Mouse (Mus musculus) mouse embryonic stem cell (cell line): Measurements from ENCODE around the gene Rspo3.

ENCODE experiments used
- in situ Hi-C, 2 experiments: fragments of 300-500 bp; cut with MboI; formaldehyde crosslinking; loops; 1 replicate in 1 of 2; 3 replicates in 1 of 2; pipeline ENCODE4 v1.14.3; 2019 to 2020; ENCODE audit warnings: low sequenced_read_pairs in 2 of 2, low pct_unique_long_range_greater_than_20kb in 1 of 2, mixed read lengths in 1 of 2; ENCODE audit not compliant: unreplicated experiment in 1 of 2

Rspo3 gene

DNA sequence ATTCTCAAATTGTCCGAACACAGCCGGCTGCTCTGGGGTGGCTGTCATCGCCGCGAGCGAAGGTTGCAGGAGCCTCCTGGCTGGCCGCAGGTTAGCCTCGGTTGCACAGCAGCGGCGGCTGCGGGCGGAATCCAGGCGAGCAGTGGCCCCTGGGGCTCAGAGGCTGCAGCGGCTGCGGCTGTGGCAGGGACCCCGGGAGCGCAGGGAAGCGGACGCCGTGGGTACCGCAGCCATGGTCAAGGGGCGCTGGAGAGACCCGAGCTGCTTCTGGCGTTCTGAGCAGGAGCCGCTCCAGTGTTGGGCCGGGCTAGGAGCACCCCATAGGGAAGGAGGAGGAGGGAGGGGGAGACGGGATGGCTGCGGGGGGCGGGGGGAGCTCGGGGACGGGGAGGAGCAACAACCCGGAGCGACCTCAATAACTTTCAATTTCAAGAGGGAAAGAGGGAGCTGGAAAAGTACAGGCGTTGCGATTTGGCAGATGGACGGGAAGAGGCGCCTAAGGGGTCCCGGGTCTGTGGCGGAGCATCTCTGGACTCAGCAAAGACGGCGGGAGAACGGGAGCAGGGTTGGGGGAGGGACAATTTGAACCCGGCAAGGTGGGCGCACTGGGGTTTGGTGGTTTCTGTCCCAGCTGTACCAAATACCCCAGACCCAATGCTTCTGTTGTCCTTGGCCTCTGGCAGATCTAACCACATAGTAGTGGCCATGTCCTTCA, at the start of gene Rspo3:
Gene Rspo3 (minus strand): TSS at position 322 of the 715 bp plus-strand sequence.
- in situ Hi-C loops = loop anchor here (10.0 to 25.0 kb wide), 3 partner anchors 269 to 877 kb away; no protein-coding TSS in a partner anchor

DNA sequence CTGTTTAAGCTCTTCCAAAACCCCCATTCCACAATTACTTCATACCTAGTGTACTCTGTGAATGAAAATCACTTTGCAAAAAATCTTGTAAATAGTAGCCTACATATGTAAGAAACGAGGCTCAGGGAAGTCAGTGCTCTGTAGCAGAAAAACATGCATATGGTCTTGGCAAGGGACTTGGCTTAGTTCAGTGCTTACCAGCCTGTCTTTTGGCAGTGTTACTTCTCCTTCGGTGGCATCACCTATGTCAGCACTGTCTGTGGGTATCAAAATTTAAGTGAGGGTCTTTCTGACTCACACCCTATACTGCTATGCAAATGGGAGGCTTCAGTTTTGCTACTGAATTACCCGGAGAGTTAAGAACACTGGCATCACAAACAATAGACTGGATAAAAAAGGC, 46.3 kb upstream of the Rspo3 start:
- in situ Hi-C loops = no loop called here

DNA sequence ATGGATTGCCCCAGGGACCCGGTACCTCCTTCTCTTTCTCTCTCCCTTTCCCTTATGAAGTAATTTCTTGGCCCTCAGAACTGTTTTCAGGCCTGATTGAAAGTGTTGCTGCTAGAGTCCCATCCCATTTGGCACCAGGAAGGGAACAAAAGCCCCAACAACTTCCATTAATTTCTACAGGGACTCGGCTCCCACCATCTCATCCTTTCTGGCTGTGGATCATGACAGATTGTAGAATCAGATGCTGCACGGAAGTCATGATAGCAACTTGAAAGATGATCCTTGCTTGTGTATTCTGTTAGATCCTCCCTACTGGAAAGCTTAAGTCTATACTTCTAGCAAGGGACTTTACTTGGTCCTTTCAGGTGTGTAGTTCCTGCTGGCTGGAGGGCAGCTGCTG, 45.8 kb upstream of the Rspo3 start:
- in situ Hi-C loops = no loop called here

DNA sequence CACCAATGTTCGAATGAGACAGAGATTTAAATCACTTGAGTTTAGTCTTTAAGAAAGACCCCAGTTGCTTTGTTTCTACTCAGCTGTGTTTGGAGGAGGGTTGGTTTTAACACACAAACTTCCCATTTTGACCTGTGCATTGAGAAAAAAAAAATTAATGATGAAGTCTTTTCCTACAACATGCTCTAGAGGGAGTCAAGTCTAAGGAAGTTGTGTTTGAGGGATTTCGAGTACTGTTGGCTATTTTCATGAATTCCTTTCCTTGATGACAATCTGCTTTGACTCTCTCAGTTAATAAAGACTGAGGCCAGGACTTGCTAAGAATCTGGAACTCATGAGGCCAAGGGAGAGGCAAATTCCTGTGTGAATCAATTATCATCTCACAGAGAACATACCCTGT, 20.3 kb upstream of the Rspo3 start:
- in situ Hi-C loops = no loop called here

DNA sequence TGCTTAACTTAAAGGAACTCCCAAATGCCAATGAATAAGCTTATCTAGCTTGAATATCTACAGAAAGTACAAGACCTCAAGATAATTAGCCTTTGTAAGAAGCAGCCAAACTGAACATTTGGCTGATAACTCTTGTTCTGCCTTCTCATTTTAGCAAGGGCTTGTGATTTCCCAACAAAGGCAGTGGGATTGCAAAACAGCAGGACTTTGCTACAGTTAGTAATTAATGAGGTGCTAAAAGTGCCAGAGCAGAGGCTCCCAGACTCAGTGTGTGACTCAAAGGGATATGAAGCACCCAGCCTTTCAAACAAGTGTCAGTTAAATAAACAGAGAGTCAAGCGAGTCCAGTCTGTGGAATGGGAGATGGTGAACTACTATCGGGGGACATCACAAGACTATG, 18.7 kb upstream of the Rspo3 start:
- in situ Hi-C loops = no loop called here

DNA sequence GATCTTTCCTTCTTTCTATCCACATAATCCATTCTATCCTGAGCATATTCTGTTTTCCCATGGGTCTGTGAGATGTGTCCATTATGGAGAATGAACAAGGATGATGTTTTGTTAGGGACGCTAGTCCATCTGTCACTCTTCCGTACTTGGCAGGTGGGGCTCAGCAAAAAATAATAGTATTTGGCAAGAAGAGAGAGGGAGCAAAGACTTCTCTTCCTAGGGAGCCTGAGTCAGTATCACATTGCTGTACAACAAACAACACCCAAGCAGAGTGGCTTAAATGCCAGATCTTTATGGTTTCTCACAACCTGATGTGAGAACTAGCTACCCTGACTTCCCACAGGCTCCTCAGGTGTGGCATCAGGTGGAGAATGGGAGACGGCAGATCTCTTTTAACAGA, 7.3 kb upstream of the Rspo3 start:
- in situ Hi-C loops = loop anchor here in 1 of 2 experiments (25.0 kb wide), 2 partner anchors 269 to 869 kb away; no protein-coding TSS in a partner anchor

DNA sequence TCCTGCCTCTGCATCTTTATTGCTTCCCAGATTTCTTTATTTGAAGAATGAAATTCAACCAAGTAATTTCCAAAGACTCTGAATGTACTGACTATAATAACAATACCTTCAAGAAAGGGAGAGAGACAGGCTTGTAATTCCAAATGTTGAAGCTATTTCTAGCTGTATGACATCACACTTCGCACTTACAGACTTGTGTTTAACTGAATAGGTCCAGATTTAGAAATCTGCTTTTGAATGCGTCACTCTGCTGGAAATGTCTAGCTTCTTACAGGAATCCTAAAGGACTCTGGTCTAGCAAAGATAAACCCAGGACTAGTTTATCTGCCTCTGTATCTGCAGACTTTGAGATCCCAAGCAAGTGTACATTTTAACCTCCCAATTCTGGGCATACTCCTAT, 3.8 kb upstream of the Rspo3 start:
- in situ Hi-C loops = loop anchor here (10.0 to 25.0 kb wide), 3 partner anchors 265 to 873 kb away; no protein-coding TSS in a partner anchor

DNA sequence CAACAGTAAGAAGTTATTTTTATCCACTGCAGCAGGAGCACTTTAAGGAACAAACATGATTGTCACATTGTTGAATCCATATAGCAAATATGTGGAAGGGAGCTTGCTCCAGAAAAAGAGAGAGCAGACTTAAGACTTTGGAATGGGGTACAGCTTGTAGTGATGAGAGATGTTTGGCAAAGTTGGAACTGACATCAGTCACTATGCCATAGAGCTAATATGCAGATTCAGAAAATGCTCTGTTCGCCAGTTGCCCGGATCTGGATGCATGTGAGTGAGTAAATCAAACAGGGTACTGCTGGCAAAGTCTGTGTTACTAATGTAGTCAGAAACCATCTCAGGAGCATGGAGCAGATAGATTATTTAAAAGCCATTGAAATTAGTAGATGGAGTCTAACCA, 3.1 kb upstream of the Rspo3 start:
- in situ Hi-C loops = loop anchor here (10.0 to 25.0 kb wide), 3 partner anchors 266 to 874 kb away; no protein-coding TSS in a partner anchor

DNA sequence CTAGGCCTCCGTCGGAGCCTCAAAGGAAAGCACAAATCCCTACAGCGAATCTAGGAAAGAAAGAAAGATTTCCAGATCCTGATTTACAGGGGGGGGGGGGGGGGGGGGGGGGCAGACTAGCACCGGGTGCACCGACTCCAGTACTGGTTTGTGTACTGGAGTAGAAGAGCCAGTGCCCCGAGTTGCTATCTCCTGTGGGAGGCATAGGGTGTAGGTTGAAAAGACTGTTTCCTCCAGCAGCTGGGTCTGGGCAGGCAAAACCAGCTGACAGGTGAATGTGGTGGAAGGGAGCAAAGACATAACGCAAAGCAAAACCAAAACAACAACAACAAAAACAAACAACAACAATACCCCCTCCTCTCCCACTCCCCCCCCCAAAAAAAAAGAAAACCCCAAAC, 838 bp downstream of the Rspo3 start:
- in situ Hi-C loops = loop anchor here (10.0 to 25.0 kb wide), 3 partner anchors 270 to 877 kb away; no protein-coding TSS in a partner anchor

DNA sequence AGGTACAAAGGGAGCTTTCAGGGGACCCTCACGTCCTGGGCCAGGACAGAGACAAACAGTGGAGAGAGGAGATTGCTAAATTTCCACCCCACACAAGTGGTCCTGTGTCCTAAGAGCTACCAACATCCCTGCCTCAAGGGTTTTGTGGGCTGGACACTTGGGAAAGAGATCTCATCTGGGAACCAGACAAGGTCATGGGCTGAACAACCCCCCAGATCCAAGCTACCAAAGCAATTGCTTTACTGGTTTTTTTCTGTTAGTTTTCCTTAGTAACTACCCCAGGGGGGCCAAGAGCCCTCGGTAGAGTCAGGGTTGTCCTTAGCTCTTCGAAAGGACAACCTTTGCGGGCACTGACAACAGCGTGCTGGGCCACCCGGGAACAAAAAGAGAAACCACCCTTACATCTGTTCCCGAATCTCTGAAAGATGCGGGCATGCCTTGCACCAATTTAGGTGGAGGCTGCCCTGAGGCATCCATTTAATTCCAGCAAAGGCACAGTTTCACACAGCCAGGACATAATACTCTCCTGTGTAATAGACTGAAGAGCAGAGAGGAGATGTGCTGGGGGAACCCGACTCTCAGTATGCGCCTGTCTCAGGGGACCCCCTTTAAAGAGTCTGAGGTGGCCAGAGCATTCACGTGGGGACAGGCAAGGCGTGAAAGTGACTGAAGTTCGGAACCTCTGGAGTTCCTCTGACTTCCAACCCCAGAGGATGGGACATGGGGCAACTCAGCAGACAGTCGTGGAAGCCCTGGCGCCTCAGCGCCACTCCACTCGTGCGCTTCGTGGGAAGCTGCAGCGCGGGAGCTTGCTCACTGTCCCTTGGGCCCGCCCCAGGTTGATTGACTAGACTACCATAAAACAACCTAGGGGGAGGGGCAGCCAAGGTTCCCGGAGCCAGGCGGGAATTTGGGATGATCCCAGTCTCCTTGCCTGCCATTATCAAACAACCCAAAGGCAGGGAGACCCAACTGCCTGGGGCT, 1.5 kb downstream of the Rspo3 start:
- in situ Hi-C loops = loop anchor here (10.0 to 25.0 kb wide), 3 partner anchors 271 to 878 kb away; no protein-coding TSS in a partner anchor

DNA sequence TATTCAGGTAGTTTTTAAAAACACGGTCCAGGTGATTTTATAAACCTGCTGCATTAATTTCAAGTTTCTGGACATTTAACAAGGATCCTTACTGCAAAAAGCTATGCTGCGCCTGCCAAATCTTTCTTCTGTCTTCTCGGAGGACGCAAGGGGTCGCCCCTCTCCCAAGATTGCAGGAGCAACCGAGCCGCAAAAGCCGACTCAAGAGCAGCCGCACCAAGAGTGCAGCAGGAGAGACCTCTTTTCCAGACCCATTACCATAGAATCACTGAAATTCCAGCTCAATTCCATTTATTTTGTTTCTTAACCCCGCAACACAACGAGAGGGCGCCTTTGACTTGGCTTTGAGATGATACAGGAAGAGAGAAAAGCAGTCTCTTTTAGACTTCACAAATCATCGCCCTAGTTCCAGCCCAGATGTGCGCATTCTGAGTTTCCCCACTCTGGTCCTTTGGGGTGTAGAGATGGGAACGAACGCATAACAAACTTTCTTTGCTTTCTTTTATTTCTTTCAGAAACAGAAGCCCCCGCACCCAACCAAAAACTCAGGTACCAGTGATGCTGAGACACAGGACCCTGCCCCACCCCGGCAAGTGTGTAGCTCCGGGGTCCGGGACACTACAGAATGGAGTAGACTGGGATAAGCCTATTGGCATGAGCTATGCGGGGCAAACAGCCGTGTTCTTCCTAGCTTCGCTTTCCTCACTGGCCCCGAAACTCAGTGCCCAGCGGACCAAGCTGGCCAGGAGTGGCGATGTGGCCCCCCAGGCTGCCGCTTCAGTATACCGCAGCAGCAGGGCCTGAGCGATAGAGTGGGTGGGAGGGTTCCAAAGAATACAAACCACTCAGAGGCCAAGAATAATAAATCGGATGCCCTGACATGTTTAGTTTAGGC, 2.6 kb downstream of the Rspo3 start:
- in situ Hi-C loops = loop anchor here (10.0 to 25.0 kb wide), 3 partner anchors 272 to 879 kb away; no protein-coding TSS in a partner anchor

DNA sequence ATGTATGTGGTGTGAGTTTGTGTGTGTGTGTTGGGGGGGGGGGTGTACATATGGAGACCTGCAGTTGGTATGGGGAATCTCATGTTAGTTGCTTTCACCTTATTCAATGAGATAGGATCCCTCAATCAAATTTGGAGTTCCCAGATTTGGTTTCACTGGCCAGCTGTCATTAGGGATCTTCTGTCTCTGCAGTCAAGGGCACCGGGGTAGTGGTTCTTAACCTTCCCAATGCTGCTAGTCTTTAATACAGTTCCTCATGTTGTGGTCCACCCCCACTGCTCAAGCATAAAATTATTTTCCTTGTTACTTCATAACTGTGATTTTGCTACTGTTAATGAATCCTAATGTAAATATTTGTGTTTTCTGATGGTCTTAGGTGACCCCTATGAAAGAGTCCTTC, 22.1 kb downstream of the Rspo3 start:
- in situ Hi-C loops = no loop called here

DNA sequence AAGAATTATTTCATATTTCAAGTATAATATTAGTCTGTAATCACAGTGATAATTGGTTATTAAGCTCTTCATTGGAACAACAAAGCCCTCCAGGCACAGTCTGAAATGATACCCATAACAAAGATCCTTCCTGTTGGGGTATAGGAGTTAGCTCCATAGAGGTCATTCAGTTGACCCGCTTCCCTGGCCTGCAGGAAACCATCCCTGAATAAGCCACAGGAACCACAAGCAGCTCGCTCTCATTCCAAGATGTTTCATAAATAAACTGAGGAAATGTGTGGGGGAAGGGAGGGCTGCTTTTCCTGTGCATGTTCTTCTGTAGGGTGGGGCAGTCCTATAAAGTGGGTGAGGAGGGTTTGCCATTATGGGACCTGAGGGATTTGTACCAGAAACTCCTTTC, 27.5 kb downstream of the Rspo3 start:
- in situ Hi-C loops = no loop called here

DNA sequence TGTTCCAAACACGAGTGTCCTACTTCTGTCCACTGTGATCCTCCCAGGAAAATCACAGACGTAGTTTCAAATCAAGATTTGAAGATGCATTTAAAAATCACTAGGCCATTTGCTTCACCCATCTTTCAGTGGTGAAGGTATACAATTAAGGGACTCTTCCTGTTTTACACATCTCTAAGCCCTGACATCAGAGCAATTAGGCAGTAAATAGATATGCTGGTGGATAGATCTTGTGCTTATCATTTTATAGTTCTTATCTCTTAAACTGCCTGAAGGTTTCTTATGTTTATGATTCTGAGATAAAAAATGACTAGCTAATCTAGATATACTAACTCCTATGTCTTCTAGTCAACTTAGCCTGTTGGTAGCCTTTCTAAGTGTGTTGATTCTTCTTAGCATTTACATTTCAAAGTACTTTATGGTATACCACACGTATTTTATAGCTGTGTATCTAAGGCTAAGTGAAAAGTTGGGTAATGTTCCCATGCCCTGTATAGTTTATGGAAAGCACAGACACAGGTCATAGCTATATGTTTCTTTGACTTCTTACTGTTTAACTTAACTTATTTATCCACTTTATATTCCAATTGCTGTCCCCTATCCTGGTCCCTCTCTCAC, 38.4 kb downstream of the Rspo3 start:
- in situ Hi-C loops = no loop called here

DNA sequence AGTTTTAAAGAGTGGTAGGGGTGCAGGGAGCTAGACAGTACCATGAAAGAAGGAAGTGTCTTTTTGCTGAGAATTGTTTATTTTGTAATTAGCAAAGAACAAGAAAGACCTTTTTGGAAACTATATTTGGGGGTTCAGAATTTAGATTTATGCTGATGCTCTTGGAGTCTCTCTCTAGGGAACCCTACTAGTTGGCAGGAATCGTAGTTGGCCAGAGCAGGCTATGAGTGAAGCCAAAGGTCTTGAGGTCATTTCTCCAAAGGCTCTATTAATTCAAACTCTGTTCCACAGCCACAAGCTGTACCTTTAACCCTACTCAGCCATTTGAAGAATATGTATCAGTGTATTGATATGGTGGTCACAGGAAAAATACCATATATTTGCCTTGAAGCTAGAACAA, 41.7 kb downstream of the Rspo3 start:
- in situ Hi-C loops = no loop called here

DNA sequence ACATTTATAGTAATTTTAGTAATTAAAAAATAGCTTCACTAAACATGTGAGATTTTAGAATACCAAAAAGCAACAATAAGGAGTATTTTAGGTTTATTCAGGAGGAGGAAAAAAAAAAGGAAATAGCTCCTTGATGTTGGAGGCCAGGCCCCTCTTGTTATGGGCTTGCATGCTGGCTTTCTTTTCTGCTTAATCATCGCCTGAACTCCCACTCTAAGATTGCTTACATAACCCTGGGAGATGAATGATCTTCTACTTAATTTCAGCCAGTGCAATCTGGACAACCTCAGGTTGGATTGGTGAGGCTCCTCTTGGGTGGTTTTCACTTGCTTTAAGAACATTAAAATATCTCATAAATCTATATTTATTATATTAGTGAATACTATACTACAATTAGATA, 54.7 kb downstream of the Rspo3 start:
- in situ Hi-C loops = no loop called here

DNA sequence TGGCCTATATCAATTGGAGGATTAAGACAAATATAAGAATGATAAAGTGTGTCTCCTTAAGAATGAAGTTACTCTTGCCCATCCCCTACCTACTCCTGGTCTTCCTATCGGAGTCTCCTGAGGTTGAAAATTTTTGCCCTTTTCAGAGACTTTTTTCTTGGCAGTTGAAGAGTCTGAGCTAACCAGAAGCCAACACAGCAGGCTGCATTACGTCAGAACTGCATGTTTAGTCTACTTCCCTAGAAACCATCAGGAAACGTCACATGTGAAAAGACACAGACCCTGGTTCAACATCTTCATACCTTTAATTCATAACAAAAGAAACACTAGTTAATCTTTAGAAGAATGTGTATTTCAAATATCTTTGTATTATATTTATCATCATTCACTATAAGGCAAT, 56.3 kb downstream of the Rspo3 start:
- in situ Hi-C loops = no loop called here

DNA sequence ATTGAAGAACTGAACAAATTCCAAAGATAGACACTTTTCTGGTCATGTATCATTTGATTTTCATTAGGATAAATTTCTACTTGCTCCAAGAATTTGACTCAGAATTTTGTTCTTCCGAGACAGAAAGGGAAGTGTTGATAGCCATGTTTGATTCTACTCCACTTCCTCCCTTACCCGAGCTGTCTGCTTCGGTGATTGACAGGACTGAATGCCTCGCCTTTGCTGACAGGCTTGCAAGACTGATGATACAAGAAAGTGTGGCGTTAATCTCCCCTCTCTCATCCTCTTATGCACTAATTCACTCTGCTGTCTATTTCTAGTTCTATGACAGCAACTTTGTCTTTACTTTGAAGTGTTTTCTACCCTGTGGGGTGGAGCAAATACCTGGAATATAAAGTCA, 65.2 kb downstream of the Rspo3 start:
- in situ Hi-C loops = no loop called here
